Comparison of ENCODE assay signal across 1 mouse cellular context in the genomic region with DNA sequence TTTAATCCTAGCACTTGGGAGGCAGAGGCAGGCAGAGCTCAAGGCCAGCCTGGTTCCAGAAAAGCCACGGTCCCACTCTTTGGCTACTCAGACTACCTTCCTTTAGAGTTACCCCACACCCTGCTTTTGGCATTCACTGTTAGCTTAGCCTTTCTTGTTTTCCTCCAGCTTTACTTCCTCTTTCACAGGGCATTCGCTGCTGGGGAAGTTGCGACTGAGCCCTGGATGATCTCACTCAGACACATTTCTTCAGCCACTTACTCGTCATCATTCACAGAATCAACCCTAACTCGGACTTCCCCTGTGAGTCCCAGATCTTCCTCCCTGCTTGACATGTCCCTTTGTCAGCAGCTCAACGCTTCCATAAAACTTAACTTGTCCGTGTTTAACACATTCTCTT.
TF ChIP-seq lines count a peak whose summit lies in the region.

No protein-coding gene starts in this region.

TF ChIP-seq in CH12.LX, 34 proteins besides CTCF, POLR2A, EP300 and RAD21 (continued from another document):
- TF ChIP-seq UBTF (IDR thresholded peaks at IDR 0.05; ENCODE audit: low read depth, low read length) (no peak), SIN3A (IDR thresholded peaks at IDR 0.05; ENCODE audit: low read length) (peak; percentile 78), MAX (IDR thresholded peaks at IDR 0.05; ENCODE audit: low read length) (0 out of 2 replicates have a peak, but pooled peaks have one; percentile 27), CHD1 (IDR thresholded peaks at IDR 0.05; ENCODE audit: low read depth, low read length) (no peak), MXI1 (IDR thresholded peaks at IDR 0.05; ENCODE audit: low read depth, low read length) (peak; percentile 45), ZMIZ1 (IDR thresholded peaks at IDR 0.05; ENCODE audit: low read depth, low read length) (no peak)
